11 mouse cellular contexts compared by ENCODE assay signal in genomic region chr4:150724823-150725222, GRCm38 (mm10).
DNase-seq lines count a peak whose midpoint lies in the region; ATAC-seq and TF ChIP-seq lines count a peak whose summit lies in the region.
"Had no signal": no experiment of that assay in that cellular context is flagged by ENCODE, and none has a peak within 500 bp of the region (broad histone marks: within the 10 kb centered on the region; RNA-seq: fewer than 3 reads in every experiment).

No protein-coding gene starts in this region.

- 0 out of 2 replicates have a peak, but pooled peaks cover under 1% of the 10 kb centered on the region for H3K4me1 ChIP-seq in kidney, adult 2 months (ENCODE audit: control insufficient read depth, insufficient read depth, low read length)
- peaks cover 12% of the 10 kb centered on the region; the same call in 1 of the 2 replicates for H3K4me1 ChIP-seq in kidney, postnatal 0 days (replicated peaks; ENCODE audit: insufficient read depth, low read length)
- peaks cover 20% of the 10 kb centered on the region; the same call in 1 of the 2 replicates for H3K4me1 ChIP-seq in stomach, embryonic 16.5 days (ENCODE audit: control insufficient read depth, insufficient read depth, low read length)

- TF ChIP-seq POLR2A in kidney, adult 2 months (IDR thresholded peaks at IDR 0.05; ENCODE audit: low read depth, low read length), result no peak

- H3K4me3 ChIP-seq in kidney, adult 2 months (ENCODE audit: insufficient read depth, low read depth, low read length), result no peak overlapping the region
- no peak overlapping the region for H3K4me3 ChIP-seq in kidney, postnatal 0 days (replicated peaks; ENCODE audit: low read depth, low read length)
- H3K4me3 ChIP-seq in stomach, embryonic 16.5 days (replicated peaks; ENCODE audit: low read length), result no peak overlapping the region
- H3K4me3 ChIP-seq: megakaryocyte, embryonic 14.5 days had no signal

- no peak overlapping the region for H3K9ac ChIP-seq in kidney, postnatal 0 days (ENCODE audit: low read depth, low read length)
- H3K9ac ChIP-seq in stomach, embryonic 16.5 days (ENCODE audit: low read length), result no peak overlapping the region

- H3K27ac ChIP-seq in kidney, adult 2 months (ENCODE audit: insufficient read depth, low read depth, low read length), result no peak overlapping the region
- peak overlapping the region; percentile 57; the same call in 1 of the 2 replicates for H3K27ac ChIP-seq in kidney, postnatal 0 days
- peak overlapping the region; percentile 55 for H3K27ac ChIP-seq in stomach, embryonic 16.5 days (ENCODE audit: low read length)

- peak; percentile 20; the same call in 1 of the 2 replicates for ATAC-seq in kidney, postnatal 0 days (replicated peaks; ENCODE audit: low FRiP score, low read depth)
- ATAC-seq in stomach, embryonic 16.5 days (ENCODE audit: insufficient read depth, low FRiP score), result no peak
- ATAC-seq in activated CD4-positive, CD25-positive, alpha-beta regulatory T cell, adult 4 months, result no peak

- no peaks in the 10 kb centered on the region for H3K27me3 ChIP-seq in kidney, adult 2 months (replicated peaks; ENCODE audit: control insufficient read depth, insufficient read depth, low read length)
- no peaks in the 10 kb centered on the region for H3K27me3 ChIP-seq in kidney, postnatal 0 days (ENCODE audit: insufficient read depth, low read length)
- H3K27me3 ChIP-seq in stomach, embryonic 16.5 days (ENCODE audit: control insufficient read depth, insufficient read depth, low read length), result no peaks in the 10 kb centered on the region

- no peaks in the 10 kb centered on the region for H3K9me3 ChIP-seq in kidney, postnatal 0 days (replicated peaks; ENCODE audit: low read length)
- 0 out of 2 replicates have a peak, but pooled peaks cover 3% of the 10 kb centered on the region for H3K9me3 ChIP-seq in stomach, embryonic 16.5 days (replicated peaks; ENCODE audit: control insufficient read depth, low read length)

- WGBS in kidney, adult 2 months, result 58% methylated on average over 11 of the region's 11 CpGs
- WGBS in kidney, postnatal 0 days, result 33% methylated on average over 11 of the region's 11 CpGs
- 60% methylated on average over 11 of the region's 11 CpGs for WGBS in stomach, embryonic 16.5 days

- no peaks in the 10 kb centered on the region for H3K36me3 ChIP-seq in kidney, adult 2 months (ENCODE audit: control insufficient read depth, insufficient read depth, low read length)
- no peaks in the 10 kb centered on the region for H3K36me3 ChIP-seq in kidney, postnatal 0 days (ENCODE audit: insufficient read depth, low read length)
- H3K36me3 ChIP-seq in stomach, embryonic 16.5 days (ENCODE audit: control insufficient read depth, insufficient read depth, low read length), result no peaks in the 10 kb centered on the region

- TF ChIP-seq CTCF in kidney, adult 2 months (conservative IDR thresholded peaks at IDR 0.05; ENCODE audit: insufficient read depth, insufficient read length, low read depth, low read length), result no peak
- TF ChIP-seq CTCF in kidney, postnatal 0 days (IDR thresholded peaks at IDR 0.05; ENCODE audit: low read depth), result no peak

- peak; percentile 77 for DNase-seq in adrenal gland, adult 2 months
- DNase-seq in adrenal gland, adult 18-20 months (ENCODE audit: low spot score in 2 of 2), result no peak
- peak; percentile 52 for DNase-seq in kidney, adult 2 months
- no peak for DNase-seq in kidney, adult 18-20 months
- peak; percentile 63 for DNase-seq in kidney, postnatal 0 days (ENCODE audit: low spot score)
- DNase-seq in testis, postnatal 14 days (ENCODE audit: low spot score), result no peak
- DNase-seq: heart, adult 11 months; right cerebral cortex, postnatal 25 days had no signal

- no peak overlapping the region for H3K4me2 ChIP-seq in kidney, postnatal 0 days (ENCODE audit: low read length)
- no peak overlapping the region for H3K4me2 ChIP-seq in stomach, embryonic 16.5 days (ENCODE audit: low read depth, low read length)

Comparison
In these comparisons a context has a peak if more than half of its experiments do, and no peak if none do; other contexts are left out.
1. DNase-seq: peak in adrenal gland, adult 2 months (single experiment), kidney, adult 2 months (single experiment) and kidney, postnatal 0 days (single experiment); none in adrenal gland, adult 18-20 months (0 of 2), kidney, adult 18-20 months (single experiment) and testis, postnatal 14 days (single experiment).